Comparison of ENCODE assay signal across 8 mouse cellular contexts in the genomic region with DNA sequence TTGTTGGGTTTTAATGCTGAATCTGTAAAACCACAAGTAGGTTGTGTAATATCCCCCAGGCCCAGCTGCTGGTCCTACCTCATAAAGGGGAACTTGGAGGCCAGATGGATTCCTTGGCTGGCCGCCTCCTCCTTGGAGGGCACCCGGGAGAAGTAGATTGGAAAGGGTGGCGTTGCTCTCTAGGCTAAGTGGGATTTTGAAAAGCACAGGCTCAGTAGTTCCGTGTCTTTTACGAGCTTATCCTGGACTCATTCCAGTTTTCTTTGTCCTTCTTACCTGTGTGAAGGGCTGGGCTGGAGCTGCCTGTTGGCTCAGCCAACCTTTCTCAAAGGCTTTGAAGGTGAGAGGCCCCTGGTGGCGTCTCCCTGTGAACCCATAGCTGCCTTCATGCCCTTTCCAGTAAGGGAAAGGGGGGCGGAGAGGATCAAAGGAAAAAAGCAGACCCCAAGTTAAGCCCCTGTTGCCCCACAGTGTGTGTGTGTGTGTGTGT. TPM values are rescaled to one million over a fixed set of nuclear protein-coding genes. Genes with fewer than 3 reads are reported as not detected.
DNase-seq lines count a peak whose midpoint lies in the region; ATAC-seq lines count a peak whose summit lies in the region.

No protein-coding gene starts in this region.

- ATAC-seq in hindbrain, embryonic 12.5 days (ENCODE audit: low FRiP score), result peak; percentile 32
- peak; percentile 71 for ATAC-seq in megakaryocyte, adult 5-6 weeks (ENCODE audit: poor library complexity, severe bottlenecking)
- ATAC-seq in stomach, embryonic 15.5 days (ENCODE audit: insufficient read depth, low FRiP score, low read depth), result peak; percentile 51

- no peaks in the 10 kb centered on the region for H3K27me3 ChIP-seq in hindbrain, embryonic 12.5 days
- no peaks in the 10 kb centered on the region for H3K27me3 ChIP-seq in stomach, embryonic 15.5 days (replicated peaks)

- H3K9ac ChIP-seq in hindbrain, embryonic 12.5 days, result peak overlapping the region; percentile 48; the same call in 1 of the 2 replicates
- H3K9ac ChIP-seq in stomach, embryonic 15.5 days, result no peak overlapping the region

- H3K4me1 ChIP-seq in hindbrain, embryonic 12.5 days, result peaks cover 26% of the 10 kb centered on the region
- peaks cover 20% of the 10 kb centered on the region for H3K4me1 ChIP-seq in stomach, embryonic 15.5 days

- no peaks in the 10 kb centered on the region for H3K36me3 ChIP-seq in hindbrain, embryonic 12.5 days
- H3K36me3 ChIP-seq in stomach, embryonic 15.5 days, result no peaks in the 10 kb centered on the region

- H3K4me3 ChIP-seq in hindbrain, embryonic 12.5 days, result no peak overlapping the region
- peak overlapping the region; percentile 48; the same call in 1 of the 2 replicates for H3K4me3 ChIP-seq in stomach, embryonic 15.5 days (replicated peaks)

- H3K9me3 ChIP-seq in hindbrain, embryonic 12.5 days (replicated peaks), result no peaks in the 10 kb centered on the region
- H3K9me3 ChIP-seq in stomach, embryonic 15.5 days, result no peaks in the 10 kb centered on the region

- 44% methylated on average over 7 of the region's 7 CpGs for WGBS in hindbrain, embryonic 12.5 days
- WGBS in stomach, embryonic 15.5 days, result 20% methylated on average over 7 of the region's 7 CpGs

- peak overlapping the region; percentile 59 for H3K4me2 ChIP-seq in hindbrain, embryonic 12.5 days (replicated peaks)
- H3K4me2 ChIP-seq in stomach, embryonic 15.5 days, result peak overlapping the region; percentile 61

- H3K27ac ChIP-seq in hindbrain, embryonic 12.5 days, result peak overlapping the region; percentile 86
- peak overlapping the region; percentile 96 for H3K27ac ChIP-seq in stomach, embryonic 15.5 days

- intact Hi-C loops in left cerebral cortex, postnatal 14 days (cut with DNase I), result no loop called here

- peak; percentile 63 for DNase-seq in adipocyte (ENCODE audit: low spot score)
- DNase-seq in cerebellum, adult 9-10 months, result peak; percentile 59
- peak; percentile 46 to 66 for DNase-seq in gastrocnemius, adult 8-10 months (ENCODE audit: low spot score in 2 of 2)
- peak; percentile 47 to 64 for DNase-seq in left cerebral cortex, postnatal 14 days (ENCODE audit: low spot score in 2 of 2)
- no peak for DNase-seq in thymus, postnatal 36 days

RNA-seq across cellular contexts. Expression of a gene that starts 42.4 kb away (rescaled TPM):
- total RNA-seq in gastrocnemius, adult 8-10 months (2022), result 10 to 100 TPM; 48.5 to 56.4 (median 53.6) TPM
- polyA plus RNA-seq in hindbrain, embryonic 12.5 days (2016; fragmentation: Nextera tagmentation; extraction: Ambion mirVana), result 115 and 125 TPM in 2 replicates
- total RNA-seq in left cerebral cortex, postnatal 14 days (2021), result 10 to 100 TPM; 72.3 to 79.3 TPM
- 63.9 and 90.0 TPM in 2 replicates for total RNA-seq in megakaryocyte, adult 5-6 weeks (2015)
- 57.8 and 62.5 TPM in 2 replicates for total RNA-seq in megakaryocyte, adult 5-6 weeks (2017)
- polyA plus RNA-seq in stomach, embryonic 15.5 days (2015; fragmentation: Nextera tagmentation; extraction: Ambion mirVana), result 153 and 164 TPM in 2 replicates

Comparison
In these comparisons a context has a peak if more than half of its experiments do, and no peak if none do; other contexts are left out.
1. DNase-seq: peak in adipocyte (single experiment), cerebellum, adult 9-10 months (single experiment), gastrocnemius, adult 8-10 months (2 of 2) and left cerebral cortex, postnatal 14 days (2 of 2); none in thymus, postnatal 36 days (0 of 2).
2. Peak in every context shown above with its lines, with median percentiles within 50 percentile points of each other: ATAC-seq.